ENCODE assay signal across 8 mouse cellular contexts in the genomic region with DNA sequence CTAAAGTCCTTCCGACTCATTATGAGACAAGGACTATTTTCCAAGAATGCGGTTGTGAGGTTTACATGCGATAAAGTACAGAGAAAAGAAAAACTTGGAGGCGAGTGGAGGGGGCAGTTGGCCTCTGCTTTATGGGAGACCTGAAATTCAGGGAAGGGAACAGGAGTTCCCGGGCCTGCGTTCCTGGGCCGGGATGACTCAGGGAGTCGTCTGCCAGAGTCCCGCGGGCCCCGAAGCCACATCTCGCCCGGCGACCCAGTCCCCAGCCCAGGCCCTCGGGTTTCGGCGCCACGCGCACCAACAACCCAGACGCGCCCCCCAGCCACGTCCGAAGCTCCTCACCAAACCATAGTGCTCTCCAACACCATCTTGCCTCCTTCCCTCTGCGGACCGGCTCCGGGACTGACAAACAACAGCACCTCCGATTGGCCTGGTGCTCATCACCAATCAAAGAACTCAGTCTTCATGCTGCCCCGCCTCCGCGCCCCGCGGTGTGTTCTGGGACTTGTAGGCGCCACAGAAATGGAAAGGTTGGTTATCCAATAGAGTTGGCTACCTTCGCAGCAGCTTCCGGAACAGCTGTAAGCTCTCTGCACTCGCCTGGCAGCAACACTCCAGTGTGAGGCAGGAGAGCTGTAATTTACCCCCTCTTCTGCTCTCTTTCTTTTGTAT. TPM values are rescaled to one million over a fixed set of nuclear protein-coding genes. Genes with fewer than 3 reads are reported as not detected.
A peak's percentile ranks its signal among the peaks of the same experiment; 100 is the strongest.
DNase-seq lines count a peak whose midpoint lies in the region; ATAC-seq lines count a peak whose summit lies in the region.

TSS of gene Psmd4 (minus strand) at position 449 of the 672 bp plus-strand sequence.

- no peaks in the 10 kb centered on the region for H3K36me3 ChIP-seq in hindbrain, embryonic 11.5 days (ENCODE audit: control insufficient read depth, insufficient read depth, low read length)

- no peaks in the 10 kb centered on the region for H3K9me3 ChIP-seq in hindbrain, embryonic 11.5 days (ENCODE audit: control insufficient read depth, low read length)

- no peaks in the 10 kb centered on the region for H3K27me3 ChIP-seq in hindbrain, embryonic 11.5 days (ENCODE audit: control insufficient read depth, insufficient read depth, low read length)

- peak within 1 kb of the TSS; percentile 52 for H3K4me3 ChIP-seq in hindbrain, embryonic 11.5 days (ENCODE audit: low read depth, low read length)

- DNase-seq in Muller cell, postnatal 12 days (ENCODE audit: inconsistent ontology term): peak; percentile 99
- DNase-seq in cerebellum, adult 9-11 months: peak; percentile 95
- peak; percentile 98 to 99 for DNase-seq in frontal cortex, adult 2 months (ENCODE audit: extremely low spot score in 1 of 2, low spot score in 1 of 2)
- peak; percentile 98 for DNase-seq in hindbrain, embryonic 11.5 days (ENCODE audit: low spot score)
- peak; percentile 96 to 97 for DNase-seq in layer of hippocampus, postnatal 10 days (ENCODE audit: low spot score in 2 of 2)
- DNase-seq in lung, postnatal 10 days: peak; percentile 99
- peak; percentile 94 for DNase-seq in ovary, postnatal 36 days (ENCODE audit: low spot score)
- DNase-seq in thymus, postnatal 25 days: peak; percentile 99

- peak; percentile 99 for ATAC-seq in hindbrain, embryonic 11.5 days (ENCODE audit: low FRiP score)

- H3K4me2 ChIP-seq in hindbrain, embryonic 11.5 days (replicated peaks; ENCODE audit: low read depth, low read length): peak within 1 kb of the TSS; percentile 50

- 2% methylated on average over 31 of the region's 36 CpGs for WGBS in hindbrain, embryonic 11.5 days

- no peak within 1 kb of the TSS for H3K27ac ChIP-seq in hindbrain, embryonic 11.5 days (ENCODE audit: low read depth, low read length)

- H3K9ac ChIP-seq in hindbrain, embryonic 11.5 days (ENCODE audit: low read depth, low read length): peak within 1 kb of the TSS; percentile 59

- H3K4me1 ChIP-seq in hindbrain, embryonic 11.5 days (replicated peaks; ENCODE audit: control insufficient read depth, insufficient read depth, low read length): 0 out of 2 replicates have a peak, but pooled peaks cover 3% of the 10 kb centered on the region

RNA-seq across cellular contexts. Expression of gene Psmd4, which starts in this region (rescaled TPM):
- polyA plus RNA-seq in frontal cortex, adult 2 months (2012; rRNA removed): 219 and 229 TPM in 2 replicates
- polyA plus RNA-seq in hindbrain, embryonic 11.5 days (2014; fragmentation: Nextera tagmentation; extraction: Ambion mirVana): 328 and 329 TPM in 2 replicates
- total RNA-seq in layer of hippocampus, postnatal 10 days (2021): 100 to 1,000 TPM; 160 to 174 TPM
